Mouse (Mus musculus) kidney, postnatal 36 days (tissue): Measurements from ENCODE around the gene Rbm47.

Experiments used
- DNase-seq, 2 experiments: peaks; one replicate each; pipeline ENCODE4 v3.0.0; 2021 to 2022; ENCODE audit warnings: mixed read lengths in 2 of 2

Rbm47 gene

DNA sequence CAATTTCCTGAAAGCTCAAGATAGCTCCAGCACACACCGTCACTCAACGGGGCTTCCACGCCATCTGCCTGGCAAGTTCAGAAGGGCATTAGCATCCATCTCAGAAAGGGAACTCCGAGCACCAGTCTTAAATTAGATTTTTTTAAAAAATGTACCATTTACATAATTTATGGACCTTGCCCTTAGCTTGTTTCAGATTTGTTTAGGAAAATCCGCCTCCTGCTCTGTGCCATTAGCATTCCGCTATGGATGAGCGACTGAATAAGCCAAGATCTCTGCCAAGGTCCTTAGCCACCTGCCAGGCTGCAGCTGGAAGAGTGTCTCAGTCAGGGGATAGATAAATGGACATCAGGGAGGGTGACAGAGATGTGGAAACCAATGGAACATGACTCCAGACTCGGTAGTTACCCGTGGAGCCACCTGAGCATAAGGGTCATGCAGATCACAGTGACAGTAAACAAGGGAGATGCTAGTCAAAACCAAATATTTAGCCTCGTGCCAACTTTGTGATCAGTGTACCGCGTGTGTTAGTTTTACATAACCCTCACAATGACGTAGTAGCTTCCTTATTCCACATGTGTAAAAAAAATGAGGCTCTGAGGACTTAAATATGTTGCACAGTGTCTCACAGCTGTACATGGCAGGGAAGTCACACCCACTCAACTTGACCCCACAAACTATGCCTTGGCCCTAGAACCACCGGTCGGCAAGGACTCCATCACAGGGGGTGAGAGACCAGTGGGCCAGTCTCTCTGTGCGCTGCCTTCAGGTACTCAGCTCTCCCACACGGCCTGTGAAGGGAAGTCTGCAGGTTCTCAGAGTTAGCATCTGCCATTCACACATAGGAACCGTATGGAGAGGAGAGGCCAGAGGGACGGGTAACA lies 110.6 kb downstream of the Rbm47 start:
- DNase-seq = peak; percentile 75 to 87

DNA sequence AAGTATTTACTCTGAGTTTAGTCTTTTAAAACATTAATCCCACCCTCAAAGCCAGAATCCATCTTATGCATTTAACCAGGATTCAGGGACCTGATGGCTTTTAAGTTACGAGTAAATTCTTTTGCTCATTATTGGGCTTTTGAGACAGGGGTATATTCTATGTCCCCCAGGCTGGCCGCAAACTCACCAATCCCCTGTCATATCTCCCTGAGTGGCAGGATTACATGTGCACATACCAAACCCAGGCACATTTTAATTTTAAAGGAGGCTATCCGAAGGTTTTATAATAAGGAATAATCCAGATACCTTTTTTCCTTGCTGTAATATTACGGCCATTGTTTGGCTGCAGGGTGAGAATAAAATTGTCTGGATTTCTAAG lies 111.3 kb downstream of the Rbm47 start:
- DNase-seq = no peak

DNA sequence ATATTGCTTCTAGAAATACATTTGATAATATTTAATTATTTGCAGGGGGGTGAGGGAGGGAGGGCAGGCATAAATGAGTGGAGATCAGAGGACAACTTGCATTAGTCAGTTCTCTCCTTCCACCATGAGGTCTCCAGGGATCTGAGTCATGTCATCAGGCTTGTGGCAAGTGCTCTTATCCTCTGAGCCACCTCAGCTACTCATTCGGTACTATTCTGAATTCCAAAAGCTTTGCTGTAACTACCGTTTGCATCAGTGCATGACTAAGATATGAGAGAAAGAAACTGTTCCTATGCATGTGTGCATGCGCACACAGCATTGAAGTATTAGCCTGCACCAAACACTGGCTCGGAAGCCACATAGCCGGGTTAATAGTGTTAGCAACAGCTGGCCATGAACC lies 114.1 kb downstream of the Rbm47 start:
- DNase-seq = no peak

DNA sequence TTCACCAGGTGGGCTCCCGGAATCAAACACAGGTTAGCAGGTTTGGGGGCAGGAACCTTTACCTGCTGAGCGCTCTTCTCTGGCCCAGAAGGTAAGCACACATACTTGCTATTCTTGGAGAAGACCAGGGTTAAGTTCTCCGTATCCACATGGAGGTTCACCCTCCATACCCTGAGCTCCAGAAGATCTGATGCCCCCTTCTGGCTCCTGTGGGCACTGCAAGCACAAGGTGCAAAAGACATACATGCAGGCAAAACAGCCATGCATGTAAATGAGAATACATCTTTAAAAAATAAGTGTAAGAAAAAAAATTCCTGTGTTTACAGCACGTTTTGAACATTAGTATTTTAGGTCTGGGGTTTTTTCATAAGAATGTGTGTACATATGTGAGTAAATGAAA lies 116.2 kb downstream of the Rbm47 start:
- DNase-seq = peak in 1 of 2 experiments; percentile 75

DNA sequence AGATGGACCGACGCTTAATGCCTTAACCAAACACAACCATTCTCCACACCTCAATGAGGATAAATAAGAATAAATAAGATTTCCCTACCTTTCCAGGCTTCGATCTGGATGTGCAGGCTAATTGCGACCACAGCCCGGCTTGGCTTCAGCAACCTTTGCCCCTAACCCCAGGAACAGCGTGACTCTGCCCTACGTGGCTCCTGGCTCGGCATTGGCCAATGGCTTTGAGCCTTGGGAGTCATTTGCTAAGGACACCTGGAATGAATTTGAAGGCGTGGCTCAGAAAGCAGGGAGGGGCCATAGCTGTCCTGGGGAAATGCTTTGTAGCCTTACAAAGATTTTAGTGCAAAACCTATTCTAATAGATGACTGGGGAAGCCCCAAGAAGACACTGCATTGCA lies 118.5 kb downstream of the Rbm47 start:
- DNase-seq = peak; percentile 88 to 92

DNA sequence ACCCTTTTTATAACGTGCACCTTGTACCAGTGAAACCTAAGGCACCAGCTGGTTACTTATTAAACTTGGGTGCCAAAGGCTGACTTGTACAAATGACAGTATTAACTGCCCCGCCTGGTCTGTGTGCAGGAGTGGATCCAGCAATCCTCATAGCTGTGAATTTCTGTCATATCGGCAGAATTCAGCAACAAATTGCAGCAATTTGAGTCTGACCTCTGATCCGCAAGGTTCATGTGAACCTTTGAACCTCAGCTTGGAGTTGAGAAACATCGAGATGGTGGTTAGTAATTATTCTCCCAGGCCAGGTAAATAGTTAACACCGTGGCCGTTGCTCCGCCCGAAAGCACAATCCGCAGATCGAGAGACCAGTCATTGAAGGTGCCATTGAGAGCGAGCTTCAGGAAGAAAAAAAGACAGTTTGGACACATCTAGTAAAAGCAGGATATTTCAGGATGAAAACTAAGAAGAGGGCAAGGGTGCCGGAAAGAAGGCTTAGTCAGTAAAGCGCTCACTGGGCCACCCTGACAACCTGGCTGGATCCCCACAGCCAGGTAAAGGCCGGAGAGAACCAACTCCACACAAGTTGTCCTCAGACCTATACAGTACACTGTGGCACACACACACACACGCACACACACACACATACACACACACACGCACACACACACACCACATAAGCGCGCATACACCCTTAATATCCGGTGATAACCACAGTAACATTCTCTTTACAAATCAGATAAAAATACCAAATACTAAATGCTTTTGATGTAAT lies 120.0 kb downstream of the Rbm47 start:
- DNase-seq = peak; percentile 76 to 94

DNA sequence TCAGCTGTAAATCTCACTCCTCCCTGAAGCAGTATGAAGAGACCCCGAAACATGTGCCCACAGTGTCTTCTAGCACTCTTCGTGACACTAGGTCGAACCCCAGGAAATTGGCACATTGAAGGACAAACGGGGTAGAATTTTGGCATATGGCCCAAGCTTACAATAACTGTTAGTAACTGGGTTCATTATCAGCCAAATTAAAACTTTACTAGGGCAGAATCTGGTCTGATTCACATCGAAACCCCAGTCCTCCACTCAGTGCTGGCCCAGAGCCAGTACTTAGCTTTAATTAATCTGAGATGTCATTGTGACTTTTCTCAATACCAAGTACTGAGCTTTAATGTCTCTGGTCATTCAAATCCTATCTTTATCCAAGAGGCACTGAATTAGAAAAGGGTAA lies 122.1 kb downstream of the Rbm47 start:
- DNase-seq = peak in 1 of 2 experiments; percentile 61

DNA sequence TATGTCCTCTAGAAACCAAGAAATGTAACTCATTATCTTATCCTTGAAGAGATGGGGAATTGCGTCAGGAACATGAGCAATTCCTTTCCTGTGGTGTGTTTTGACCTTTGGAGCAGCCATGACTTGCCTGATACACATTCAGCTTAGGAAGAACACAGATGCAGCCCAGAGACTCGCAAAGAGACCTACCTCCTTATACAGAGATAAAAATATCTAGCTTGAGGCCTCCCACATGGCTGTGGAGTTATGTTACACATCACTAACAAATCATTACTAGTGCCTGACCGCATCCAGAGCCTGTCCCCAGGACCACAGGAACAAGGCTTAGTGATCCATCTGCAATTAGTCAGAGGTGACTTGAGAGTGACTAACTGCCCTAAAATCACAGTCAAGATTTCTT lies 126.6 kb downstream of the Rbm47 start:
- DNase-seq = no peak

DNA sequence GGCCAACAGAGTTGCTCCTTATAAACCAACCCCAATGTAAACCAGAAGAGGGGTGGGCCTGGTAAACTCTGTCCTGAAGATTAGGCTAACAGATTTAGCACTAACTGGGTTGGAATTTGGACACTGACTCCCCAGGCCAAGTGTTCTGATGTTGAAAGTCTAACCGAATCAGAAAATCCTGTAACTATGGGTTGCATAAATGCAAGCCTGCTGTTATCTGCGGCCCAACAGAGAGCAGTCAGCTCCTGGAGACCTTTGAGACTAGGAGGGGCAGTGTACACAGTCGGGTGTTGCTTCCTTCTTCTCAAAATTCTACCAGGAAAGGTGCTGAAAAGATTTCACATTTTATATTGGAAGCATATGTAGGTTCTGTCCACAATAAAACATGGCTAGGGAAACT lies 129.0 kb downstream of the Rbm47 start:
- DNase-seq = peak in 1 of 2 experiments; percentile 66

DNA sequence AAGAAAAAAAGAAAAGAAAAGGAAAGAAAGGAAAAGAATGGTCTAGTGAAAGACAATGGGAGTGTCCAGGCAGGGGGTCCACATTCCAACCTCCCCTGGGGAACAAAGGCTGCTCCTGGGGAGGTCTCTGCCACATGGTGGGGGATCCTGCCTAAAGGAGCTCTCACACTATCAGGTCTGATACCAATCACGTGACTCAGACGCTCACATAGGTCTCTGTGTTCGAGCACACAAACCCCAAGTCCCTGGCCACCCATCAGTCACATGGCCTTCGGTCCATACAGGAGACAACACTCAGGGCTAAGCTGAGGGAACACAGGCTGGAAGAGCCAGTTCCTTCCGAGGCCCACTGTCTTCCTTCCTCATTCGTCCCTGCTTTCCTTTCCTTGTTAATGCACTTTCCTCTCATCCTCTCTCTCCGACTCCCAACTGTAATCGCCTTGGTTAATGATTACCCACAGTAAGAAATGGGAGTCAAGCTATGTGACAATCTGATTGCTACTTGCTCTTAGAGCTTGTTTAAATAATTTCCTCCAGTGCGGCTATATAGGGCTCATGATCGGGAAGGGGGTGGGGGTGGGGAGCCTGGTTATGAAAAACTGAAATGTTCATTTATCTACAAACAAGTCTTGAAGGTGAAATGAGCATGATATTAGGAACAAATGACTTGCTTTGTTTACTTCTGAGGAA lies 130.1 kb downstream of the Rbm47 start:
- peak in 1 of 2 experiments; percentile 62 for DNase-seq

DNA sequence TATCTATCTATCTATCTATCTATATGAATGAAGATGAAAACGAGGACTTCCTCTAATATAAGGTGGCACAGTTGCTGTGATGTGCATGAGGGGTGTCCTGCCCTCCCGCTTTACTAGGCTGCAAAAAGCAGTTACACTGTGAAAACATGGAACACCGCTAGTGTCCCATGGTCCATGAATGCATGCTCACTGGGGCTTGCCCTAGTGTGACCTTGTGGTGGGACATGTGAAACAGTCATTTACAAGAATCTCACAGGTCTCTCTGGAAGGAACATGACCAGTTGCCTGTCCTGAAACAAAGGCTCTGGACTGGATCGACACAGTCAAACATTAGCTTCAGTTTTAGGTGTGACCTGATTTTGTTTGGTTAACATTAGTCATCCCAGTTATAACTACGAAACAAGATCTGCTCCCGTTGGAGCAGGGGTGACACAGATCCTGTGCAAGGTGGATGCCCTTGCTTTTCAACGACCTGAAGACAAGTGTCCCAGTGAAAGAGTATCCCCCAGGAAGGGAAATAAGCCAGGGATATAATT lies 132.1 kb downstream of the Rbm47 start:
- peak in 1 of 2 experiments; percentile 28 for DNase-seq

DNA sequence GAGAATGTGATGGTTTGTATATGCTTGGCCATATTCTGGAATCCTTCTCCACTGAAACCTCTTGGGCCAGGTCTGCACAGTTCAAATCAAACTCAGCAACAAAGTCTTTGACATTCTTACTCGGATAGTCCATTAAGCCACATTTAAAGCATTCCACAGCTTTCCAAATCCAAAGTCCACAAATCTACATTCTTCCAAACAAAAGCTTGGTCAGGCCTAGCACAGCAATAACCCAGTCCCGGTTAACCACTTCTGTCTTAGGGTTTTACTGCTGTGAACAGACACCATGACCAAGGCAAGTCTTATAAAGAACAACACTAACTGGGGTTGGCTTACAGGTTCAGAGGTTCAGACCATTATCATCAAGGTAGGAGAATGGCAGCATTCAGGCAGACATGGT lies 133.1 kb downstream of the Rbm47 start:
- peak in 1 of 2 experiments; percentile 31 for DNase-seq

DNA sequence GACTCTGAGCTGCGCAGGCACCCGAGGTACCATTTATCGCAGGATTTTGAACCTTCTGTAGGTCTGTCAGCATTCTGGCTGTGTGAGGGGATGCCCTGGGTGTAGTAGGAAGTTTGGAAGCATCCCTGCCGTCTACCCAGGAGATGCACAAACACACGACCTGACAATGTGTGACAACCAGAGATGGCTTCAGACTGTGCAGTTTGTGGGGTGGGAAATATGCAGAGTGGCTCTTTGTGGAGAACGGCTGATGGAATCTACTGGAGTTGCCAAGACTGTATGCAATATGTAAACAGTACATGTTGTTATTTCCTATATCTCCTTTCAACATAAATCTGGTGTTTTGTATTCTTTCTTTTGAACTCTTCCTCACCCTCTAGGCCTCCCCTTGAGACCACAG lies 135.9 kb downstream of the Rbm47 start:
- no peak for DNase-seq

DNA sequence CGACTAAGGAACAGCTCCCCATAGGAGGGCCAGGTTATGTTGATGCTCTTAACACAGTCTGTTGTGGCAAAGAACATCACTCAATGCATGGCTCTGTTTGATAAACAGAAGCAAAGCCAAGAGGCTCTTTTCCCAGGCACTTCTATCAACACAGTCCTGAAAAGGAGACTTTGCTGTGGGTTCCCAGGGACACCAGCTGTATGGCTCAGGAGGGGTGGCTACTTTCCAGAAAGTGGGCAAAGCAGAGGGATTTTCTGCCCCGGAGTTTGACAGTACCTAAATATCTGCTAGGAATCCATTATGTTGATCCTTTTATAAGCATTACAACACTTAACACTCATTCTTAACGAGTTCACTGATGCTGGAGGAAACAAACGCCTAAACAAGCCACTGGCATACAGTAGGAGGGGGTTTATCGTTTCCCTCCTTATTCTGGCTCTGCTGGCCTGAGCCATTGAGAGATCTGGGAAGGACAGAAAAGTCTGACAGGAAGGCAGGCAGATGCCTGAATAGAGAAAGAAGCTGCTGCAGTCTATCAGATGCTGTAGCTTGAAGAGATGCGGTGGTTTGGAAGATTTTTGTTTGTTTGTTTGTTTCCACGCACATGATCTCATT lies 136.4 kb downstream of the Rbm47 start:
- no peak for DNase-seq

DNA sequence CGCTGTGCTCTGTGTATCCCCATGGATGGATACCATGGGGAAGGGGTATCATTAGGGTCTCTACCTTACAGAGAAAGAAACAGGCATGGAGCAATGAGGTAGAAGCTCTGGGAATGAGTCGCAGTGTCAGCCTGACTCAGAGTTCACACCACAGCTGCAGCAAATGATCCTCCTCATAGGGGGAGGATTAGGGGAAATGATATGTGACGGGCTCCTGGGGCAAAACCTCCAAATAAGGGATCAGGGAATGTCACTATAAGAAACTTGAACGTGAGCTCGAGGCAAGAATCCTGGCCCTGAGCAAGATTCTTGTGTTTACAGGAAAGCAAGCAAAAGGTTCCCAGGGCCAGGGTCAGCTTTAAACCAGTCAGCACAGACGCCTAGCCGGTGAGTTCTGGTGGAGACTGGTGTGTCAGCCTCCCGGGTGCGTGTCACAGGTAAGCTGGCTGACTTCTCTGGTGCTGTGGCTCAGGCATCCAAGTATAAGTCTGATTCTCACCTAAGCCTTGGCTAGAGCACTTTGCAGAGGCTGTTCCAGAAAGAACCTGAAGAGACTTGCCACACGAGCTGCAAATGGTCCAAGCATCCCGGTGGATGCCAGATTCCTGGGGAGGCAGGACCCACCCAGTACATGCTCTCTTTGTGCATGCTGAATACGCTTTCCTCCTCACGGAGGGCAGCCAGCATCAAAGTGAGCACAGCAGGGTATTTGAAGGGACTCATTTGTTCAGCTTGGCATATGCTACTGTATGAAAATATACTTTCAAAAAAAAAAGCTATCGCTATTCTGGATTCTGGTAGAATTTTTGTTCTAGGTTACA lies 138.3 kb downstream of the Rbm47 start:
- DNase-seq = peak; percentile 66 to 76

DNA sequence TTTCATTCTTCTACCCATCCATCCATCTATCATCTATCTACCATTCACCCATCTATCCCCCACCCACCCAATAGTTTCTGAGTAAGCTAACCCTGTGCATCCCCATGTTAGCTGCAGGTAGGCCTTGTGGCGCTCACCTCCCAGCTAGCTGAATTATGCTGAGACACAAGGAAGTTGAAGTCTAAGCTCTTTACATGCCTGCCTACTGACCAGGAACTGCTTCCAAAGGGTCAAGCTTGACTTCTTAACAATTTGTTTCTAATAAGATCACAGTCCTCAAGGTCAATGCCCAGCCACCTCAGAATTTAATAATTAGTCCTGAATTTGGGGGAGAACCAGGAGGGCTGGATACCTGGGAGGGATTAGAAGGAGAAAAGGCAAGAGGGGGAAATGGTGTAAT lies 140.1 kb downstream of the Rbm47 start:
- DNase-seq = peak in 1 of 2 experiments; percentile 47

DNA sequence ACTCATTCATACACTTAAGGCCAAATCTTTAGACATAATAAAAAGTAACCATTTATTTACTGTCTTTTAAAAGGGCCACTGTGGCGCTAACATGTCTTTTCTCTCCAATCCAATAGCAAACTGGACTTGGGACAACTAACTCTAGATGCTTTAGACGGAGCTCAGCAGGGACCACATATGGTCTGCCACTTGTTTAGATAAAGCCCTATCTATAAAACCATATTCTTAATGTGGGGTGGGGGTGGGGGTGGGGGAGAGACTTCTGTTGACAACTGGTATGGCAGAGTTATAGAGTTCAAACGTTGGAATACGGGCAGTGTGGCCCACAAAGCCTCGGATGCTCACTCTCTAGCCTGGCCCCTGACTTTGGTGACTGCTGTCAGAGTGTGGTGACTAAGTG lies 141.2 kb downstream of the Rbm47 start:
- no peak for DNase-seq

DNA sequence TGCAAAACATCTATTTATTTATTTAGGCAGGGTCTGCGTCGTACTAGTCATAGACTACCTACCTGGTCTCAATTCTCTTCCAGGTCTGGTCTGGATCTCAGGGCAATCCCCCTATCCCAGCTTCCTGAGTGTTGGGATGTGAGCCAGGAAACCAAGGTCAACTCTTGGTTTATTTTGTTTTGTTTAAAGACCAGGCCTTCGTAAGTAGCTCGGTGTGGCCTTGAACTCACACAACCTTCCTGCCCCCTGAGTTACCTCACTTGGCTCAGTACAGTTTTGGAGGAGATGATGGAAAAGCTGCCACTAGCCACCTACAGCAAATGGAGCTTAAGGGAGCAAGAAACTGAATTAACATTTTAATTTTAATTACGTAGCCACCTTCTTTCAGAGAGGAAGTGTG lies 144.7 kb downstream of the Rbm47 start:
- no peak for DNase-seq

DNA sequence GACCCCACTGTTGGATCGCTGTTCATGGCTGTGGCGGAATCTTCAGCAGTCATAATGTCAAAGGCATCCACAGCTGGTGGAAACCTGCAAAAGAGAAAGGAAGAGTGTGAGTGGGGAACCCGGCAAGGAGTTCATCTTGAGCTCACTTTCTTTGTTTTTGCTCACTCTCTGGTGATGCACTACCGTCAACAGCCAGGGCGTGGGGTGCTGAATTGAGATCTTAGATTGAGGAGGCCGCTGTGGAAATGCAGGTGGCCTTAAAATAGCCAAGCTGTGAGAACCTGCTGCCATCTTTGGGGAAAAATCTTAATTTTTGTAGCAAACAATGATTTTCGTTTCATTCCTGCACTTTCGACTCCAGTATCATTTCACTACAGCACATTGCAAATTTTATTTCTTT lies 145.7 kb downstream of the Rbm47 start:
- DNase-seq = no peak

DNA sequence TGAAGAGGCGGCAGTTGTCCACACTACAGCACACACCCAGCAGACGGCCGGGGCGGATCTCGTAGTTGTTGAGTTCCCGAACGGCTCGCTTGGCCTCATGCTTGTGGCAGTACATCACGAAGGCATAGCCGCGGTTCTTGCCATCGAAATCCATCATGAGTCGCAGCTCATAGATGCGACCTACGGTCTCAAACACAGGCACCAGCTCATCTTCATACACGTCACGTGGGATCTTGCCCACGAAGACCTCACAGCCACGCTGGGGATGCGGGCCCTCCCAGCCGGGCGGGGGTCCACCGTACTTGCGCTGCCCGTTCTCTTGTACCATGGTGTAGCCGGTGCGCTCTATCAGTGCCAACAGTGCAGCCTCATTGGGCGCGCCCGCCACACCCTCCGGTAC lies 146.1 kb downstream of the Rbm47 start:
- DNase-seq = no peak

DNA sequence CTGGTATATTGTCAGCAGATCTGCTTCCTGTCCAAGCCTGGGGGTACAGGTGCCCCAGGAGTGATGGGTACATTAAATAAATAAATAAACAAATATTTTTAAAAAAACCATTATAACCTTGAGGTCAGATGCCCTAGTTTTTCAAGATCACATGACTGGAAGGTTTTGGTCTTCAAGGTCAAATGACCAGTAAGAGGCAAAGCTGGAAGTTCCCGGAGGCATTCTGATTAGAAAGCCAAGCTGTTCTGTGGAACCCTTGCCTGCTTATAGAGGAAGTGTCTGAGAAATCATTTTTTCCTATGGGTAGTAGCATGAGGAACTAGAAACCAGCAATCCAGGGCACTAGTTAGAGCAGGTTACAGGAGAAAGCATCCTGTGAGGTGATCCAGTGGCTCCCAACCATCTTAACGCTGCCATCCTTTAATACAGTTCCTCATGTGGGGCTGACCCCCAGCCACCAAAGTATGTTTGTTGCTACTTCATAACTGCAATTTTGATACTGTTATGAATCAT lies 157.4 kb downstream of the Rbm47 start:
- DNase-seq = no peak

DNA sequence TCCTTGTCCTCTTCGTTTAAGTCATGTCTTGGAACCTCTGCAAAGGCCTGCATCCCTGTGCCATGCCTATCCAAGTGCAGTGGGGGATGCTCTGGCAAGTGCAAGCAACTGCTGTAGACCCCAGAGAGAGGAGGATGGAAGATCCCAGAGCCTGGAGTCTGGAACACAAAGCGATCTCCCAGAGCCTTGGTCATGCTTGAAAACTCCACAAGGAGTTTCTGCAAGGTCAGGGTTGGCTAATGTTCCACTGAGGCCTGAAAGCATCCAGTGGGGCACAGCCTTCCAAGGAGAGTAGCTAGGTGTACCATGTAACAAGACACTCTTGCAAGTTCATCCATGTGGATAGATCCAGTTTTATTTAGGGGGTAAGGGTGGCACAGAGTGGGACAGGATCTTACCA lies 158.5 kb downstream of the Rbm47 start:
- peak; percentile 71 to 79 for DNase-seq
